ENCODE assay signal across 17 mouse cellular contexts in the genomic region with DNA sequence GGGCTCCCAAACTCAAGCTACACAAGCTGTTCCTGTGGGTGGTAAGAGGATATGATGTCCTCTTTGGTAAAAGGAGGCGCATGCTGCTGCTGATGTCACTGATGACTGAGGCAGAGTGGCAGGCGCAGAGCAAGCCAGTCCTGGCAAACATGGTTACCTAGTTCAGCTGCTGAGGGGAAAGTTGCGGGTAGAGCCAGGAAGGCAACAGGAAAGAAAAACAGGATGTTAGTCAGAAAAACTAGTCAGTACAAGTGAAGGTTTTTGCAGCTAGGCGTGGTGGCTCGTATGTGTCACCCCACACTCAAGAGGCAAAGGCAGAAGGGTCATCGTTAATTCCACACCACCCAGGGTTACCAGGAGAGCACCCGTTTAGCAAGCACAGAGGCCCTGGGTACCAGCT. TPM values are rescaled to one million over a fixed set of nuclear protein-coding genes. Genes with fewer than 3 reads are reported as not detected.
DNase-seq lines count a peak whose midpoint lies in the region; ATAC-seq lines count a peak whose summit lies in the region.
"Had no signal": no experiment of that assay in that cellular context is flagged by ENCODE, and none has a peak within 500 bp of the region (broad histone marks: within the 10 kb centered on the region; RNA-seq: fewer than 3 reads in every experiment).

No protein-coding gene starts in this region.

- WGBS in midbrain, embryonic 11.5 days = 88% methylated on average over 7 of the region's 7 CpGs
- WGBS in midbrain, embryonic 10.5 days = 91% methylated on average over 7 of the region's 7 CpGs
- 92% methylated on average over 7 of the region's 7 CpGs for WGBS in midbrain, embryonic 16.5 days

- no peak overlapping the region for H3K27ac ChIP-seq in midbrain, embryonic 11.5 days (ENCODE audit: low read depth, low read length)
- no peak overlapping the region for H3K27ac ChIP-seq in midbrain, embryonic 10.5 days (replicated peaks)
- H3K27ac ChIP-seq in midbrain, embryonic 16.5 days (ENCODE audit: low read length) = no peak overlapping the region
- H3K27ac ChIP-seq: embryonic facial prominence, embryonic 10.5 days; heart, adult 2 months; kidney, embryonic 15.5 days; liver, embryonic 14.5 days; neural tube, embryonic 12.5 days had no signal

- H3K36me3 ChIP-seq in midbrain, embryonic 11.5 days (ENCODE audit: control insufficient read depth, insufficient read depth, low read length) = peaks cover 7% of the 10 kb centered on the region
- peaks cover 65% of the 10 kb centered on the region for H3K36me3 ChIP-seq in midbrain, embryonic 10.5 days
- peaks cover 22% of the 10 kb centered on the region for H3K36me3 ChIP-seq in midbrain, embryonic 16.5 days (ENCODE audit: control insufficient read depth, insufficient read depth, low read length)

- H3K4me1 ChIP-seq in midbrain, embryonic 11.5 days (ENCODE audit: control insufficient read depth, insufficient read depth, low read length) = no peaks in the 10 kb centered on the region
- H3K4me1 ChIP-seq in midbrain, embryonic 10.5 days = 0 out of 2 replicates have a peak, but pooled peaks cover 4% of the 10 kb centered on the region
- H3K4me1 ChIP-seq in midbrain, embryonic 16.5 days (ENCODE audit: control insufficient read depth, insufficient read depth, low read length) = no peaks in the 10 kb centered on the region
- H3K4me1 ChIP-seq: neural tube, embryonic 12.5 days had no signal

- no peak for ATAC-seq in midbrain, embryonic 11.5 days (ENCODE audit: low FRiP score)
- ATAC-seq in hematopoietic stem cell, adult 5-6 weeks (replicated peaks in 1 of 2; ENCODE audit: insufficient read depth in 1 of 2, low FRiP score in 2 of 2, low TSS enrichment in 1 of 2, low read depth in 1 of 2, poor library complexity in 2 of 2, severe bottlenecking in 2 of 2) = peak; percentile 86 to 92
- ATAC-seq in midbrain, embryonic 16.5 days = no peak

- DNase-seq in midbrain, embryonic 11.5 days (ENCODE audit: low spot score, missing footprints) = peak; percentile 41
- no peak for DNase-seq in midbrain, embryonic 10.5 days (ENCODE audit: low spot score)
- peak; percentile 88 for DNase-seq in CD4-positive, CD25-positive, alpha-beta regulatory T cell, adult 2 months (ENCODE audit: low read depth, low spot score)
- DNase-seq in natural killer cell, adult 2 months (ENCODE audit: low spot score in 2 of 2) = peak; percentile 78 to 79
- DNase-seq in left cerebral cortex, postnatal 36 days (ENCODE audit: low spot score in 2 of 2) = no peak
- no peak for DNase-seq in retina, postnatal 1 day
- DNase-seq: adrenal gland, adult 2 months; cerebellum, adult 9-11 months had no signal

- no peak overlapping the region for H3K9ac ChIP-seq in midbrain, embryonic 11.5 days (ENCODE audit: low read length)
- no peak overlapping the region for H3K9ac ChIP-seq in midbrain, embryonic 16.5 days (ENCODE audit: low read depth, low read length)
- H3K9ac ChIP-seq: kidney, embryonic 15.5 days; liver, embryonic 14.5 days; neural tube, embryonic 12.5 days had no signal

- intact Hi-C loops in left cerebral cortex, postnatal 36 days (cut with DNase I) = no loop called here

- no peaks in the 10 kb centered on the region for H3K9me3 ChIP-seq in midbrain, embryonic 11.5 days (ENCODE audit: control insufficient read depth, low read length)
- H3K9me3 ChIP-seq in midbrain, embryonic 10.5 days (replicated peaks) = no peaks in the 10 kb centered on the region
- H3K9me3 ChIP-seq in midbrain, embryonic 16.5 days (replicated peaks; ENCODE audit: control insufficient read depth, low read length, poor library complexity, severe bottlenecking) = no peaks in the 10 kb centered on the region
- H3K9me3 ChIP-seq: embryonic facial prominence, embryonic 10.5 days; kidney, embryonic 15.5 days; neural tube, embryonic 12.5 days had no signal

- no peaks in the 10 kb centered on the region for H3K27me3 ChIP-seq in midbrain, embryonic 11.5 days (ENCODE audit: control insufficient read depth, insufficient read depth, low read length)
- H3K27me3 ChIP-seq in midbrain, embryonic 10.5 days (ENCODE audit: low read depth, poor library complexity, severe bottlenecking) = no peaks in the 10 kb centered on the region
- H3K27me3 ChIP-seq in midbrain, embryonic 16.5 days (ENCODE audit: control insufficient read depth, insufficient read depth, low read depth, low read length) = no peaks in the 10 kb centered on the region
- H3K27me3 ChIP-seq: kidney, embryonic 15.5 days; neural tube, embryonic 12.5 days had no signal

- H3K4me3 ChIP-seq in midbrain, embryonic 11.5 days (ENCODE audit: low read depth, low read length) = no peak overlapping the region
- no peak overlapping the region for H3K4me3 ChIP-seq in midbrain, embryonic 10.5 days
- no peak overlapping the region for H3K4me3 ChIP-seq in midbrain, embryonic 16.5 days (ENCODE audit: low read depth, low read length)
- H3K4me3 ChIP-seq: embryonic facial prominence, embryonic 10.5 days; heart, adult 2 months; kidney, embryonic 15.5 days; megakaryocyte, embryonic 14.5 days; neural tube, embryonic 12.5 days had no signal

- H3K4me2 ChIP-seq in midbrain, embryonic 11.5 days = no peak overlapping the region
- H3K4me2 ChIP-seq in midbrain, embryonic 16.5 days (ENCODE audit: low read length) = no peak overlapping the region
- H3K4me2 ChIP-seq: kidney, embryonic 15.5 days; neural tube, embryonic 12.5 days had no signal

RNA-seq across cellular contexts. Expression of gene Slc37a3, which starts 43.3 kb away (rescaled TPM):
- polyA plus RNA-seq in midbrain, embryonic 11.5 days (2014; fragmentation: Nextera tagmentation; extraction: Ambion mirVana) = 43.6 and 50.7 TPM in 2 replicates
- polyA plus RNA-seq in midbrain, embryonic 10.5 days (2016; fragmentation: Nextera tagmentation; extraction: Ambion mirVana) = 45.3 and 51.4 TPM in 2 replicates
- total RNA-seq in hematopoietic stem cell, adult 5-6 weeks (2017) = 5.0 and 8.9 TPM in 2 replicates
- total RNA-seq in left cerebral cortex, postnatal 36 days (2021) = 10 to 100 TPM; 70.8 to 79.2 TPM
- polyA plus RNA-seq in midbrain, embryonic 16.5 days (2015; fragmentation: Nextera tagmentation; extraction: Ambion mirVana) = 64.9 and 67.9 TPM in 2 replicates

RNA-seq across cellular contexts. Expression of gene Rab19, which starts 46.8 kb away (rescaled TPM):
- polyA plus RNA-seq in midbrain, embryonic 11.5 days (2014; fragmentation: Nextera tagmentation; extraction: Ambion mirVana) = 0.23 and 0.30 TPM in 2 replicates
- 0.28 and 0.30 TPM in 2 replicates for polyA plus RNA-seq in midbrain, embryonic 10.5 days (2016; fragmentation: Nextera tagmentation; extraction: Ambion mirVana)
- 1.9 and 3.9 TPM in 2 replicates for total RNA-seq in hematopoietic stem cell, adult 5-6 weeks (2017)
- not detected for total RNA-seq in left cerebral cortex, postnatal 36 days (2021)
- 0.35 TPM in 1 of 2 replicates, not detected in the other for polyA plus RNA-seq in midbrain, embryonic 16.5 days (2015; fragmentation: Nextera tagmentation; extraction: Ambion mirVana)
- total RNA-seq: layer of hippocampus, postnatal 10 days had no signal
- polyA plus RNA-seq: adrenal gland, adult 2 months had no signal

Comparison
In these comparisons a context has a peak if more than half of its experiments do, and no peak if none do; other contexts are left out.
1. DNase-seq: peak in midbrain, embryonic 11.5 days (single experiment), CD4-positive, CD25-positive, alpha-beta regulatory T cell, adult 2 months (single experiment) and natural killer cell, adult 2 months (2 of 2); none in midbrain, embryonic 10.5 days (single experiment), left cerebral cortex, postnatal 36 days (0 of 2) and retina, postnatal 1 day (single experiment).
2. ATAC-seq: peak in hematopoietic stem cell, adult 5-6 weeks (2 of 2); none in midbrain, embryonic 11.5 days (single experiment) and midbrain, embryonic 16.5 days (single experiment).